Mouse (Mus musculus): ENCODE measurements around the gene Nedd8.
A peak's percentile ranks its signal among the peaks of the same experiment; 100 is the strongest.

The Nedd8 gene

DNA sequence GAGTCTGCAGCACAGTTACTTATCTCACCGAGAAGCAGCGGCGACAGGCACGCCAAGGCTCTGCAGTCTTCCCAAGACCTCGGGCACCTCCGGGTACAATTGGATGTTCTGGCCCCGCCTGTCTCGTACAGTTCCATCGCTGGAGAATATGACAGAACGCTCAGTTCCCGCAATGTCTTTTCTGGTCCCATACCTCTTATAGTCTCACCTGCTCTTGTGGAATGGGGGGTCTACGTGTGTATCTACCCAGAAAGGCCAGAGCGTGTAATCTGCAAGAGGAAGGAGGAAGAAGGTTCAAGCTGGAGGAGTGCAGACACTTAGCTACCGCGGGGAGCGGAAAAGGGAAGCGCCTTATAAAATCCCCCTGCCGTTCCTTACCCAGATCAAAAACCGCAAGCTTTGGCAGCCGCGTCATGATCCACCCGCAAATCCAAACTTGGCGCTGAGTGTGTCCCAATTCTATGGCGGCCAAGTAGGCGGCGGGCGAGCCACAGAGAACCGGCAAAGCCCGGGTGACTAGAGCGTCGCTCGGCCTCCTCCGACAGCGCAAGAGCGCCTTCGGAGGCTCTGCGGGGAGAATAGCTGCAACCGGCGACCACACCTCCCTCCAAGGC, 11.9 kb downstream of the Nedd8 start, which contains the start of gene Mdp1:
Gene Mdp1 (minus strand): TSS at position 549 of the 614 bp plus-strand sequence.
- peak; percentile 76 for DNase-seq

DNA sequence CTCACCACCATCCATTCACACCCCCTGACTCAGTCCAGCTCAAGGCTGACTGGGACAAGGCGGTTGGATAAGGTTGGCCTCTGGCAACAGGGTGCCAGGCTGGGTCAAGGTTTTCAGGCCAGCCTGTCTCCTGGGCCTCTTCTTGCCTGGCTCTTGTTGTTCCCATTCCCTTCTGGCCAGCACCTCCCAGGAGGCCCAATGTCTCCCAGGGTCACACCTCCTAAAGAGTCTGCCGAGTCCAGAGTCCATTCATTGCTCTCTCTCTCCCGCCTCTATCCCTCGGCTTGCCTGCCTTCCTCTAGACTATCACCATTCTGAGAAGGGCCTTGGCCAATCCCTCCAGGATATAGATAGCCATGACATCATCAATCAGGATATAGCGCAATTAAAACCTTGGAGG, 13.9 kb downstream of the Nedd8 start:
- DNase-seq = no peak

DNA sequence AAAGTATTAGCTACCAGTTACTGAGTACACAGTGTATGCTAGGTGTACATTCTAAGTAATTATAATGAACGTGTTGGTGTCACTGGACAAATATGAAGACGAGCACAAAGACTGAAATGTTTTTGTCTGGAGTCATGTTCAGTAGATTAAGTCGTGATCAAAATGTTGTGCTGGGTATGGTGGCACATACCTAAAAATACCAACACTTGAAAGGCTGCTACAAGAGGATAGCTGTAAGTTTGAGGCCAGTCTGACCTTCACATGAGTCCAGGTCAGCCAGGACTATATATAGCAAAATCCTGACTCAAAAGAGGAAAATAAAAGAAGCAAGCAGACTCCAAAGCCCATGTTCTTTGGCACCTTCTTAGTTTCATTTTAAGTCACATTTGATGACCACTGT, 15.0 kb downstream of the Nedd8 start:
- DNase-seq = no peak

DNA sequence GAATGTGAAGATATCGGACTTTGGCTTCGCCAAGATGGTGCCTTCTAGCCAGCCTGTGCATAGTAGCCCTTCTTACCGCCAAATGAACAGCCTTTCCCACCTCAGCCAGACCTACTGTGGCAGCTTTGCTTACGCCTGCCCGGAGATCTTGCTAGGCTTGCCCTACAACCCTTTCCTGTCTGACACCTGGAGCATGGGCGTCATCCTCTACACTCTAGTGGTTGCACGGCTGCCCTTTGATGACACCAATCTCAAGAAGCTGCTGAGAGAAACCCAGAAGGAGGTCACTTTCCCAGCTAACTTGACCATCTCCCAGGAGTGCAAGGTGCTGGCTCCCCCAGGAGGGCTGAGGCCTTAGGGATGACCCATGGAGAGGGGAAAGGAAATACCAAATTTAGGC, 20.4 kb downstream of the Nedd8 start:
- no peak for DNase-seq

DNA sequence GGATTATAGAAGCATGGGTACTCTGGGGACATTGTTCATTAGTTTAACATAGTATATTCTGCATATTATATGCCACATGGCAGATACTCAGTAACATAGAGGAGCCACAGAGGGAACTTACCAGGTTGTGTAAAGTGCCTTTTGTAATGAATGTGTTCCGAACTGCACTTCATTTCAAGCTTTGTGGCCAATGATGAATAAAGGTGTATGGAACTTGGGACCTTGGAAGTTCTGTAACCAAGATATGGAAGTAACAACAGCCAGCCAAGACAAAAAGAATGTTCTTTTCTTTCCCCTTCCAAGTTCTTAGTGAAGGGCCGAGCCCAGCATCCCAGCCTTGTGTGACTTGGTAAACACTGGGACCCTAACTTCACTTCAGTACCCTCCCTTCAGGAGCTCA, 22.0 kb downstream of the Nedd8 start, which contains the start of gene Tssk4:
Gene Tssk4 (plus strand): TSS at position 301 of the 400 bp plus-strand sequence.
- no peak for DNase-seq

DNA sequence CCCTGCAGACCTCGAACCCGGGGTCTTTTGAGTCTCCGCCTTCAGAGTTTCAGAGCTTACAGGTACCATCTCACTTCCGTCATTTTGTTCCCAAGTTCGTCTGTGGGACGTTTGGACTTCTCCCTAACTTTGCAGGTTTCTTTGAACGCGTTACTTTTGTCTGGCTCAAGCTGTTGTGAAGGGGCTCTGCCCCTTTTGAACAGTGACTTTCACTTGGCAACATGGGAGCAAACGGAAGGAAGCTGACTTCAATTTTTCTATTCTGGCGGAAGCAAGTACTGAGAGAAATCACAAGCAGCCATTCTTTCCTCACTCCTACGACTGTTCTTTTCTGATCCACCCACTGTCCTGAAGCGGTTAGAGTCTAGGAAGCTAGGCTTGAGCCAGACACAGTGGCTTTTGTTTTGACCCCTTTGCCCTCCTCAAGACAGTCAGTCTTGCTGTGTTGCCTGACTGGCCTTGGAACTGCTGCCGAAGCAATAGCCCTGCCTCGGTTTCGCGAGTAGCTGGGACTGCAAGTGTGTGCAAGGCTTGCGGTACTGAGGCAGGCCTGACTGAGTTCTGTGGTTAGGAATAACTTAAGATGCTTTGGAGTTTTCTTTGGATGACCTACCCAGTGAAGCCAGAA, 27.5 kb downstream of the Nedd8 start:
- no peak for DNase-seq

DNA sequence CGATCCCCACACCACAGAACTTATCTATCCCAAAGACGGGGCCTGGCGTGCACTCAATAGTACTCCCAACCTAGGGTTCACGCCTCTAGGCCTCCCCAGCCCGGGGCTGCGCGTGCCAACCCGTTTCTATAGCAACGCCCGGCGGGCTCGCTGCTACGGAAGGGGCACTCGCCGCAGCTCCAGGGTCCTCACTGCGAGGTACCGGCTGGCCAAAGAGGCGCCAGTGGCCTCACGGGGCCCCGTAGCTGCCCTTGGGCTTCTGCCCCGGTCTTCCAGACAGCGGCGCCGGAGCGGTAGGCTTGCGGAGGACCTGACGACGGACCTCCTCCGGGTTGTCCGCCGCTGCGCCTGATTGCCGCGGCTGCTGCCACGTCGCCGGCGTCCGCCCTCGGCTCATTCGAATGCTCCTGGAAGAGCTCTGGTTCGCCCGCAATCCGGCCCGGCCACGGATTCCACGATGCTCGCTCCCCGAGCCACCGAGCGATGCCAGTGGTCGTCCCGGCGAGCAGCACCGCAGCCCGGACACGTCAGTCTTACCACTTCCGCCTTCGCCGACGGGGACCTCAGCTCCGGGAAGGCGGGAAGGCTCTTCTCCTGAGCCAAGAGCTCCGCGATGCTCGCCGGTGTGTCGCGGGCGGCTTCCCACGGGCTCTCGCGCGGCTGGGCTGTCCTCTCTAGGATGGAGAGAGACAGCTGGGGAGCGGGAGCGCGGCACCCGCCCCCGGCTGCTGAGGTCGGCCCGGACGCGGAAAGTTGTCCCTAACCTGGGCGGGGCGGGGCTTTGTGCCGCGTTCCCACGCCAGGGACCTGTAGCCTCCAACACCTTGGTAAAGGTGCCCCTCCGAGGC, 28.6 kb downstream of the Nedd8 start, which contains the start of gene Tm9sf1:
Gene Tm9sf1 (minus strand): TSS at position 747 of the 848 bp plus-strand sequence.
- peak; percentile 80 for DNase-seq

DNA sequence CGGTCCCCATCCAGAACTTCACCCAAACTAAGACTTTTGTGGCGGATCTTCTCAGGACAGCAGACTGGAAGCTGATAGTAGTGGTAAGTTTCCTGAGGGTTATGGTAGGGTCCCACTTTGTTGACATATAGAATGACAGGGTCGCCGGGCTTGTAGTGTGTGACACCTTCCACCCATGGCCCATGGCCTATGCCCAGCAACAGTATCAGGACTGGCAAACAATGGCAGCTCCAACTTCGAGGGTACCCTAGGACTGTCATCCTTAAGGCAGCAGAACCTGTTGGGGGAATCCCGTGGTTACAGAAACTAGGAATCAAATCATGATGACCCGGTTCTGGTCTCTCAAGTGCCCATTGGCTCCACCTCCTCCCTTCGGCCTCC, 29.3 kb downstream of the Nedd8 start:
- no peak for DNase-seq

DNA sequence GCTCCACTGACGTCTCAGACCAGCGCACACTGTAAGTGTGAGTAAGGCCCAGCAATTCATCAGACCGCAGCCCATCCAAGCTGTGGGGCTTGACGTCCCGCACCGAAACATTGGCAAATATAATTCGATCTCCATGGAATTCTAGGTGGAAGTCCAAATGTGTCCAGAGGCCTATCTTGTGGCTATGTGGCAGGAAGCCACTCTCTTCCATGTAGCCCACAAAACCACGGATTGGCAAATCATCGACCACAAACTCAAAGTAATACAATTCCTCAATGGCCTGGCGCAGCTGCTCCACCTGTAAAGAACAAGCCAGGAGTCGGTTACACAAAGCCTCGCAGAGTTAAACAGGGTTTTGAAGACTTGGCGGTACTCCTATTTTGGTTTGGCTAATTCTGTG, 30.6 kb downstream of the Nedd8 start:
- no peak for DNase-seq

DNA sequence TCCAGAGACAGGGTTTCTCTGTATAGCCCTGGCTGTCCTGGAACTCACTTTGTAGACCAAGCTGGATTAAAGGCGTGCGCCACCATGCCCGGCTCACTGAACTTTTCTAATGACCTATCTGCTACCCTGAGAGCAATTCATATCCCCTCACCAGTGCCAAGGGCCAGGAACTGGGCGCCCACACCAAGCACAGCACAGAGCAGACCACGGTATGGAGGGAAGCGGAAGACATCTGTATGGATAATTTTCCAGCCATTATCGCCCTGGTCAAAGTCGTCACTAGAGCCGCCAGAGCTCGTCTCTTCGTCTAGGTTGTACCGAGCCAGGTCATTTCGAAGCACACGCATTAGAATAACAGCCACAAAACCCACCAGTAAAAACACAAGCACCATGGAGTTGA, 31.1 kb downstream of the Nedd8 start:
- no peak for DNase-seq

DNA sequence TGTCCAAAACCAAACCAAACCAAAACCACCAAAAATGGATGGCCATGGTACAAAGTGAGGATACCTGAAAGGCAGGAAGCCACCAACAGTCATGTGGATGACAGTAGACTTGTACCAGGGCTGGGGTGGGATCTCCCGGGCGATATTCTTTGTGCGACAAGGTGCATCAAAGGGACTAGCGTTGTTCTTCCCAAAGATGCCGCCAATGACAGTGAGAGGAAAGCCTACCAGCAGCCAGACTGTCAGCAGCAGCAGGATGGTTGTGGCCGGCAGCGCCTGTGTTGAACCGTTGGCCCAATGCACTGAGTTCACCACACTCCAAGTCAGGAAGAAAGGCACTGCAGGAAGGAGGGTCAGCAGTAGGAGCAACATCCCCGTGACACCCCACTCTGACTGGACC, 34.1 kb downstream of the Nedd8 start, which contains the start of gene Gm49378:
Gene Gm49378 (minus strand): TSS at position 101 of the 400 bp plus-strand sequence.
- no peak for DNase-seq

DNA sequence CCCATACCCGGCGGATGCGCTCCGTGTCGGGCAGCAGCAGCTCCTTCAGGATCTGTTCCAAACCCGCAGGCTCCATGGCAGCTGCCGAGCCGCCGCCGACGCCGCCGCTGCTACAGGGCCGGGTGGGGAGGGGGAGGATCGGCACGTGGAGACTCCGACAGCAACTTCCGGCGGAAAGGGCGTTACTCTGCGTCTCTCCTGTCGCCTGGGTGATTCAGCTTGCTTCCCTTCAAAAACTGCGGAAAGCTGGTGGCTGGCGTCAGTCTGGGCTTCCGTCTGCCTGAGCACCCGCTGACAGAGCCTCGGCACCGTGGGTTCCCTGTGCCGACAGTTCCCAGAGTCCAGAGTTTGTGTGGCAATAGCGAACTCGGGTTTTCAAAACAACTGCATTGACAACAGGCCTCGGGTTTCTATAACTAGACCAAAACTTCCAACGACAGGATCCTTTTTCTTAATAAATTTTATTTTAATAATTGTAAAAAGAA, 36.4 kb downstream of the Nedd8 start, which contains the start of gene Ipo4:
Gene Ipo4 (minus strand): TSS at position 435 of the 485 bp plus-strand sequence.
- peak; percentile 90 for DNase-seq

DNA sequence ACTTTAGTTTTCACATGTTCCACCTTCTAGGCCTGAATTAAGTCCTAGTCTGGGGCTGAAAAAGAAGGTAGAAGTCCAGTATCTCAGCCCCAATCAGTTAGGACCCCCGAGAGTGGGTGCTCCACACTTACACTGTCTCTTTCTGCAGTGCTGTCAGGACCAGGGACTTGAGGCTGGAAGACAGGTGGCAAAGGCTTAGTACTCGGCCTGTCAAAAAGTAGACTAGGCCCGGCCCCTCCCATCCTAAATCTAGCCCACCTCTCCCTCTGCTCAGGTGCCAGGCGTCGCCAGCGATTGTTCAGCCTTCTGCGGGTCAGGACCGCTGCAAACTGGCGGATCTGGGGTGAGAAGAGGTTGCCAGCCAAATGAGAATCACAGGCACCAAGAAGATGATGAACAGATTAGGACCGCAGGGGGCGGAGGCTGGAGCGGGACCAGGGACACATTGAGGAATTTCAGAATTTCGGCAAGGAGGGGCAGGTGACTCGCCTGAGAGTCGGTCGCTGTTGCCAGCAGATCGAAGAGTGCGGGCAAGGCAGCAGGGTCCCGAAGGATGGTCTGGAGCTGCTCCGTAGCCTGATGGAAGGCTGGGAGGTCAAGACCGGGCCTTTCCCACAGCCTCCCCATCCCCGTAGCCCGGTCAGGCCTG, 36.9 kb downstream of the Nedd8 start:
- peak; percentile 24 for DNase-seq

DNA sequence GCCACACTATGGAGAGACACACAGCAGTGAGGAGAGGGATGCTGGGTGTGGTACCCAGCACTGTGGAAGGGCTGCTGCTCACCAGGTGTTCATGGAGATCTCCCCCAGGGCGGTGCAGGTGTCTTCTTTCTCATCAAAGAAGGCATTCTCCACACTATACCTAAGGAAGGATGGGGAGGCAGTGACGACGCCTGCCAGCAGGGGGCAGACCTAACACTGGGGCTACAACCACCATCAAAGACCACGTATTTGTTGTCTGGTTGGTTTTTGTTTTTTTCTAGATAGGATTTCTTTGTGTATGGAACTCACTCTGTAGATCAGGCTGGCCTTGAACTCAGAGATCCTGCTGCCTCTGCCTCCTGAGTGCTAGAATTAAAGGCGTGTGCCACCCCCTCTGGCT, 42.6 kb downstream of the Nedd8 start:
- peak; percentile 73 for DNase-seq

DNA sequence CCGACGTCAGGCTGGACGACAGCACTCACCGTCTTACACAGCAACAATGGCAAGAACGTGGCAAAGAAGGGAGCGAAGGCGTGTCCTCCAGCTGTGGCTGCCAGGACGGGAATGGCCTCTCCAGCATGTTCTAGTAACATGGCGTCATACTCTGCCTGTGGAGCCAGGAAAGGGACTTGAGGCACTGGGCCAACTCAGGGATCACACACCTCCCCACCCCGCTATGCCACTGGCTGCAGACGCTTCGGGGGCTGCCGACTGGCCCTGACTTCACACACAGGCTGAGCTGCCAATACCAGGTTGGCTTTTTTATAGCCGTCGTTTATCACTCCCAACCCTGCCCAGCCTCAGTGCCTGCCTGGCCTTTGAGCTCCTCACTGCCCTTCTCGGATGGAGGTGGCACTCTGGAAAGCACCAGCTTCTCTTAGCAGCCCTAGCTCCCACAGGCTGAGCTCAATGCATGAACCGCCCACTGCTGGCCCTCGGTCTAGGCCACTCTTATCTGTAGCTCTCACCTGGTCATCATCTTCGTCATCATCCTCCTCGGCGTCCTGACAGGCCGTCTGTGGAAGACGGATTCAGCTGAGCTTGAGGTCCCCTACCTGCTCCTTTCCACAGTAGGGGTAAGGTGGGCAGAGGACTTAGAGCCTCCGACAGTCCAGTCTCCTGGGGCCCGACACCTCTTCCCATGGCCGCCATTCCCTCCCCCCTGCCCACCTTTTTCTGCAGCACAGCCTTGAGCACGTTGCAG, 43.7 kb downstream of the Nedd8 start:
- DNase-seq = no peak

DNA sequence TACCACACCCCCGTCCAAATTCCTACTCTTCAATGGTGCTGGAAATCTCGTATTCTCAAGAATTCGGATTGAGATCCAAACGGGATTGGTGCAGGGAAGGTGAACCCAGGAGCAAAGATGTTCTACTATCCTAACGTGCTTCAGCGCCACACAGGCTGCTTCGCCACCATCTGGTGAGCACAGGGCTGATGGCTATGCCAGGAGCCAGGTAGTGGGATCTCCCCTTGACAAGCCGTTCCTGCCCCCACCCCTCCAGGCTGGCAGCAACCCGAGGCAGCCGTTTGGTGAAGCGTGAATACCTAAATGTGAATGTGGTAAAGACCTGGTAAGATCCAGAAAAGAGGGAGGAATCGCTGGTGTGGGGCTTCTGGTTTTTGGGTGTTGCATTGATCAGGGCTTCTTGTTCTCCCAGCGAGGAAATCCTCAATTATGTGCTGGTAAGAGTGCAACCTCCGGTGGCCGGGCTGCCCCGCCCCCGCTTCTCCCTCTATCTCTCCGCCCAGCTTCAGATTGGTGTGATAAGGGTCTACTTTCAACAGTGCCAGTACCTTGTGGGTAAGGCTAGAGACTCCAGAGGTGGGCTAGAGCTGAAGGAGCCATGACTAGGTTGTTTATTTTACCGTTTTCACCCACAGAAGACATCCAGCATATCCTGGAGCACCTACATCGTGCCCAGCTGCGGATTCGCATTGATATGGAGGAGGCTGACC, 53.3 kb downstream of the Nedd8 start:
- no peak for DNase-seq

DNA sequence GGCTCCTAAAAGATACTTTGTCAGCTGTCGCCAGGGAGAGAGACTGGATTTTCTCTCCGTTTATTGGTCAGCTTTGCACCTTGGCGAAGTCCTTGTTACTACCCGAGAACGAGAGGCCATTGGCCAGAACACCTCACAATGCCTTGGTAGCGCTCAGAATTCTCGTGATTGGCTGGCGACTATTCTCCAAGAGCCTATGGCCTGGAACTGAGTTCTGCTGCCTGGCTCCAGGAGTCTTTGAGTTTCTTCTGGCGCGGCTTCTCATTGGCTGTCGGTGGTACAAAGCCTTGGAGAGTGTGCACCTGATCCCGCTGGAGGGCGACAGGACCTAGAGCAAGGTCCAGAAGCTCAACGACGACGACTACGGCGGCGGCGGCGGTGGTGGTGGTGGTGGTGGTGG, 54.1 kb downstream of the Nedd8 start, which contains the start of gene Rec8:
Gene Rec8 (plus strand): TSS at position 216 of the 400 bp plus-strand sequence.
- DNase-seq = peak; percentile 35

DNA sequence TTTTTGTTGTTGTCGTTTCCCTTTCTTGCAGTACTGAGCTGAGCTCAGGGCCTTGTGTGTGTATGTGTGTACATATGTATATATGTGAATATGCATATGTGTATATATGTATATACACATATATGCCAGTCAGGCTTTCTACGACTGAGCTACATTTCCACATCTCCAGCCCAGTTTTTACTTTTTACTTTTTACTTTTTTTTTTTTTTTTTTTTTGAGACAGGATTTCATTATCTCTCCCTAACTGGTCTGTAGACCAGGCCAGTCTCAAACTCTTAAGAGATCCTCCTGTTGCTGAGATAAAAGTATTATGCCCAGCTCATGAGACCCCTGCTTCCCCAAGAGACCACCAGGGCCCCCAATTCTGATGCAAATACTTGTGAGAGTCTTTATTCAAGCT, 55.1 kb downstream of the Nedd8 start:
- no peak for DNase-seq

DNA sequence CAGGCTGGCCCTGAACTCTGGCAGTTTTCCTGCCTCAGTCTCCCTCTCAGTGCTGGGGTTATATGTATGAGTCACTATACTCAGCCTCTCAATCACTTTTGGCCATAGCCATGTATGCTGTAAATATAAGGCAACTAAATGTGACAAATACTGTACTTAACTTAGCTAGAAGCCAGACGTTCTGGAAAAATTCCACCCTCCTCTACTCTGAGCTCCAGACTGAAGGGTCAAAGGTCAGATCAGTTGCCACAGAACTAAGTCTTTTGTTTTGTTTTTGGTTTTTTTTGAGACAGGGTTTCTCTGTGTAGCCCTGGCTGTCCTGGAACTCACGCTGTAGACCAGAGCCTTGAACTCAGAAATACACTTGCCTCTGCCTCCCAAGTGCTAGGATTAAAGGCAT, 56.0 kb downstream of the Nedd8 start:
- DNase-seq = no peak

DNA sequence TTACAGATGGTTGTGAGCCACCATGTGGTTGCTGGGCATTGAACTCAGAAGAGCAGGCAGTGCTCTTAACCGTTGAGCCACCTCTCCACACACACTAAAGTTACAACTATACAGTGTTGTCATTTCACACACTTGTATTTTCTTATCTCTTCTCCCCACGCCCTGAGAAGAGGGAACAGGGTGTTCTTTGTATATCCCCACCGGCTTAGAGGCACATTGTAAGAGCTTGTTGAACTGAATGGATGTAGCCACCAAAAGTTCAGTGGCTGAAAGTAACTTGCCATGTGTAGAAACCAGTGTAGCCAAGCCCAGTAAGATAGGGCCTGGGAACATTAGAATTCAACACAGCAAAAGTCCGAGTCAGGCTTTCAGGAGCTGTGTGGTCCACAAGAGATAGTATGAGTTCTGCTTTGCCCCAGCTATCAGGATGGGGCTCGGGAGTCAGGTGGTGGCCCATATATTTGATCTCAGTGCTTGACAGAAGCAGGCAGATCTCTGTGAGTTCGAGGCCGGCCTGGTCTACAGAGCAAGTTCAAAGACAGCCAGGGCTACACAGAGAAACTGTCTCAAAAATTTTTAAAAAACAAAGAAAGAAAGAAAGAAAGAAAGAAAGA, 57.3 kb downstream of the Nedd8 start:
- DNase-seq = no peak

DNA sequence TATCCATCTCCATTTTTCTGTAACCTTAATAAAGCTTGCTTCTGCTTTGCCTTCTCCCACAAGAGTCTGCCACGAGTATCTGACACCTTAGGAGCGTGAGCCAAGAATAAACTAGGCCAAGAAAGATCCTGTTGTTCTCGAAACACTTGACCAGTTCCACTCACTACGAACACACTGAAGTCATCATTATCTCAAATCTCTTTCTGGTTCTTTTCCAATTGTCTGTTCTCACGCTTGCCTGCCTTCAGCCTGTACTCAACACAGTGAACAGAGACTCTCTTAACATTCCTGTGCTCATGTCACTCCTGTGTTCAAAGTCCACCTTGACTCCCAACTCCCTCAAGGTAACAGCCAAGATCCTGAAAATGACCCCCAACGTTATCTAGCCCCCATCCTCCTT, 58.6 kb downstream of the Nedd8 start:
- DNase-seq = no peak
